Mouse (Mus musculus): Measurements from ENCODE around the gene Atn1.
A peak's percentile ranks its signal among the peaks of the same experiment; 100 is the strongest.

The Atn1 gene

GRCm38 (mm10) chr6:124769101-124769765, 12.9 kb upstream of the Atn1 start, which contains the start of gene Eno2:
Gene Eno2 (minus strand): TSS chr6:124769673.
- ATAC-seq (ENCODE audit: insufficient number of reproducible peaks, low FRiP score, low TSS enrichment): peak; percentile 52

DNA sequence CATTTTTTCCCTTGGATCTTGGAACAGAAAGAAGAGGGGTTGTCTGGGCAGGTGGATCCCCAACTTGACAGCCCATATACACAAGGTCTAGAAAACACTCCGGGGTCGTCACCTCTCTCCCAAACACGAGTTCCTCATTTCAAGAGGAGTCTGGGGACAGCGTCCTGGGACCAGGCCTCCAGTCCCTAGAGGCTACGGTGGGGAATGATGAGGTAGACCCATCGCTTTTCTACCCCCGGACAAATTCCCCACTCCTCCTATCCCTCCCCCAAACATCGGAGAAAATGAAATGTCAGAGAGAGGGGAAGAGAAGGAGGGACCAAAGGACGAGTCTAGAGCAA, 12.3 kb upstream of the Atn1 start:
- ATAC-seq (ENCODE audit: insufficient number of reproducible peaks, low FRiP score, low TSS enrichment): peak; percentile 18; the same call in 1 of the 2 replicates

GRCm38 (mm10) chr6:124767920-124768703, 11.8 kb upstream of the Atn1 start:
- peak; percentile 39 for ATAC-seq (ENCODE audit: insufficient number of reproducible peaks, low FRiP score, low TSS enrichment)

DNA sequence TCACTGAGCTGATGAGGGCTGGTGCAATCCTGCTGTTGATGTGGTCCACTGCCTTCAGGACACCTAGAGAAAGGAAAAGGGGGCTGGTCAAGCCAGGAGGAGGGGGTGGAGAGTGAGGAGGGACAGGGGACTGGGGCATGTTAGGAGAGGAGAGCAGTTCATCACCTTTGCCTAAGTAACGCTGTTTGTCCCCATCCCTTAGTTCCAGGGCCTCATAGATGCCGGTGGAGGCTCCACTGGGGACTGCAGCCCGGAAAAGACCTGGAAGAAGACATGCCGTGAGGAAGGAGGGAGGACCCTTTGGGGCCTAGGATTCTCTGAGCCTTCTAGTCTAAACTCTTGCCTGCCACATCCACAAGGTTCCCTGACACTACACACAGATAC, 11.2 kb upstream of the Atn1 start:
- no peak for ATAC-seq (ENCODE audit: insufficient number of reproducible peaks, low FRiP score, low TSS enrichment)

- no peak for ATAC-seq (ENCODE audit: insufficient number of reproducible peaks, low FRiP score, low TSS enrichment)
Observed at GRCm38 (mm10) chr6:124765951-124766350, 9.6 kb upstream of the Atn1 start.

- peak; percentile 21; the same call in 1 of the 2 replicates for ATAC-seq (ENCODE audit: insufficient number of reproducible peaks, low FRiP score, low TSS enrichment)
Observed at GRCm38 (mm10) chr6:124759259-124759658, 2.9 kb upstream of the Atn1 start.

GRCm38 (mm10) chr6:124758849-124759232, 2.5 kb upstream of the Atn1 start:
- no peak for ATAC-seq (ENCODE audit: insufficient number of reproducible peaks, low FRiP score, low TSS enrichment)

- peak; percentile 49; the same call in 1 of the 2 replicates for ATAC-seq (ENCODE audit: insufficient number of reproducible peaks, low FRiP score, low TSS enrichment)
Observed at GRCm38 (mm10) chr6:124757909-124758848, 1.9 kb upstream of the Atn1 start.

DNA sequence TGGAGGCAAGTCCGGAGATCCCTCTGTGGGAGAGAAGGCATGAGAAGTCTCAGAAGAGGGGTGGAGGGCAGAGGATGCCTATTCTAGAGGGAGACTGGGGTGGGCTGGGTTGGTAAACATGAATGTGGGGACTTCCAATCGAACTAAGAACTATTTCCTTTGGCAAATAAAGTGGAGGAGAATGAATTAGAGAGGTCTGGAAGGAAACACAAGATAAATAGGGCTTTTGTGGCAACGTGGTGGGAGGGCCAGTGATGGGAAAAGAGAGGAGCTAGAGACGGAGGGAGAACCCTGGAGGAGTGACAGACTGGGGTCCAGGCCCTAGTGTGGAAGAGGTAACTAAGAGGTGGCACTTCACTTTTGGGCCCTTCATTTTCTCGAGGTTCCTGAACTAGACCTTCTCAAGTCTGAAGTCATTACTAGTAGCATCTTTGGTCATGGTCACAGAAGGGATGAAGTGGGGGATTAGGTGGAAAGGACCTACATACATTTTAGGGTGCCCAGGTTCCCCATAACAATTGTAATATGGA, 1.1 kb upstream of the Atn1 start:
- no peak for ATAC-seq (ENCODE audit: insufficient number of reproducible peaks, low FRiP score, low TSS enrichment)

DNA sequence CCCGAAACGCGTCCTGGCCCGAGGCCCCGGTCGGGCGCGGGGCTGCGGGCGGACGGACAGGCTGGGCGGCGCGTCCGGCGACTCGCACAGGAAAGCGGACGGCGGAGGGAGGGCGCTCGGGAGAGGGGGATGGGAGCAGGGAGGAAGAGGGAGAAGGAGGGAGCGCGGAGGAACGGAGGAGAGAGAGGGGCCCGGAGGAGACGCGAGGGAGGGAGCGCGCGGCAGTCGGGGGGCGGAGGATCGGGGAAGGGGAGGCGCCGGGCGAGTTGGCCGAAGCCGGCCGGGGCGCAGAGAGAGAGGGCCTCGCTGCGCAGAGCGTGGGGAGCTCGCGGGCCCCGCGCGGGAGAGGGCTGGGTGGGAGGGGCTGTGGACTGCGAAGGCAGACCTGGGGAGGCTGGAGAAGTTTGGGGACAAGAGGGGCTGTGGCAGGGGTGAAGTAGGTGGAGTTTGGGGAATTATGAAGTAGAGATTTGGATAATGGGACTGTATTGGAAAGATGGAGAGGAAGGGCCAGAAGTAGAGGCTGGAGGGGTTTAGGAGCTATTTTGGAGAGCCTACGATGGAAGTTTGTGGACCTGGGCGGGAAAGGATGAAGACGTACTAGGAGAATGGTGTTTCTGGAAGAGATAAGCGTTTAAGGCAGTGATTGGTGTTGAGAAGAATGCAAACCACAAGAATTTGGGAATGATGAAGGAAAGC, 477 bp upstream of the Atn1 start:
- ATAC-seq (ENCODE audit: insufficient number of reproducible peaks, low FRiP score, low TSS enrichment): peak; percentile 37

GRCm38 (mm10) chr6:124755306-124755705, 1.0 kb downstream of the Atn1 start:
- ATAC-seq (ENCODE audit: insufficient number of reproducible peaks, low FRiP score, low TSS enrichment): no peak

DNA sequence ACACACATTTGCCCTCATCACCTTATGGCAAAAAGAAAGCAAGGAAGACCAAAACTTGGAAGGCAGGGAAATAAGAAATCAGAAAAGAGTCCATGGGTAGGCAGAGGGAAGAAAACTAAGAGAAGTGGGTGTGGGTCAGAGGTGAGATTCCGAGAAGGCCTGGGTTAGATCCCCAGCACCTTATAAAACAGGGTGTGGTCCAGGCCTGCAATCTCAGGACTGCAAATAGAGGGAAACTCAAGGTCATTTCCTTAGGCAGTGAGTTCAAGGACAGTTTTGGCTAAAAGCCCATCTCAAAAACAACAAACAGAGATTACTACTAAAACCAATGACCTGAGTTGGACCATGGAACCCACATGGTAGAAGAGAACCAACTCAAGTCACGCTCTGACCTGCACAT, 2.5 kb downstream of the Atn1 start:
- no peak for ATAC-seq (ENCODE audit: insufficient number of reproducible peaks, low FRiP score, low TSS enrichment)

GRCm38 (mm10) chr6:124750405-124750804, 5.9 kb downstream of the Atn1 start:
- no peak for ATAC-seq (ENCODE audit: insufficient number of reproducible peaks, low FRiP score, low TSS enrichment)

DNA sequence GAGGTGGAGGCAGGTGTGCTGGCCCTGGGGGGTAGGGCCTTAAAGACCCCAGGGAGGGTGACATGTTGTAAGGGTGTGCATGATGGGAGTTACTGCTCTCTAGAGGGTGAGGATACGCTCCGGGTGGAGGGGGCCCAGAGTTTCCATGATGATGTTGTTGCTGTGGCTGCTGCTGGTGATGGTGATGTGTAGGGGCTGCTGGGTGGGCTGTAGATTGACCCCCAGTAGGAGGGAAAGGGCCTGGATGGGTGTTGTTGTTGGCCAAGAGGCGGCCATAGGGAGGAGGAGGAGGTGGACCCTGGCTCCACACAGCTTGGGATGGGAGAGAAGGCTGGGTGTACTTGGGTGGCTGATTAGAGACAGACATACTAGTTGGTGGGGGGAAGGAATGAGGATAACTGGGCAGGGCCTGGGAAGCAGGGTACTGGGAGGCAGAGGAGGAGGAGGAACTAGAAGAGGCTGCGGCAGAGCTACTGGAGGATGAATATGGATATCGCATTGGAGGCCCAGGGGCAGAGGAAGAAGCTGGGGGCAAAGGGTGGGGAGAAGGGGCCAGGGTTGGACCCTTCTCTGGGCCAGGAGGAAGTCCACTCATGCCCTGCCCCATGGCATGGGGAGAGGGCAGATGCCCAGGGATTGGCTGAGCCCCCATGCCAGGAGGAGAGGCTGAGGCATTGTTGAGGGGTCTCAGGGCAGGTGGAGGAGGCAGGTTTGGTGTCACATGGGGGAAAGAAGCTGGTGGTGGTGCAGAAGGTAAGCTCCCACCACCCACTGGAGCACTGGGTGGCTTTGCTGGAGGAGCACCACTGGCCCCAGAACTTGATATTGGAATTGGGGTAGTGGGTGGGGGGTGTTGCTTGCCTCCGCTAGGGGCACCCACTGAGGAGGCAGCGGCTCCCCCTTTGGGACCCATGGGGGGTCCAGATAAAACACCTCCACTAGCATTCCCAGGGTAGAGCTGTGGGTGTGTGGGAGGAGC, 9.4 kb downstream of the Atn1 start:
- ATAC-seq (ENCODE audit: insufficient number of reproducible peaks, low FRiP score, low TSS enrichment): no peak

DNA sequence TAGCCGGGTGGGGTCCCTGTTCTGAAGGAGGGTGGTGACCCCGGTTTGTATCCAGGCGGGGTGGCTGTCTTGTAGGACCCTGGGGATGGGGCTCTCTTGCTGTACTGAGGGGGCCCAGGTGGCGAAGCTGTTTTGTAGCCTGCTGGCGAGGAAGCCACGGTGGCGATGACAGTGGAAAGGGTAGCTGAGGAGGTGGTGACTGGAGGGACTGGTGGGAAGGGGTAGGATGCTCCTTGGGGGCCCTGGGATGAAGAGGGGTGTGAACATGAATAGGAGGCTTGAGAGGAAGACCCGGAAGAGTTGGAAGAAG, 10.1 kb downstream of the Atn1 start:
- ATAC-seq (ENCODE audit: insufficient number of reproducible peaks, low FRiP score, low TSS enrichment): no peak

GRCm38 (mm10) chr6:124745490-124746295, 10.6 kb downstream of the Atn1 start:
- peak; percentile 60 for ATAC-seq (ENCODE audit: insufficient number of reproducible peaks, low FRiP score, low TSS enrichment)

- ATAC-seq (ENCODE audit: insufficient number of reproducible peaks, low FRiP score, low TSS enrichment): peak; percentile 5
Observed at GRCm38 (mm10) chr6:124744755-124745321, 11.5 kb downstream of the Atn1 start.

DNA sequence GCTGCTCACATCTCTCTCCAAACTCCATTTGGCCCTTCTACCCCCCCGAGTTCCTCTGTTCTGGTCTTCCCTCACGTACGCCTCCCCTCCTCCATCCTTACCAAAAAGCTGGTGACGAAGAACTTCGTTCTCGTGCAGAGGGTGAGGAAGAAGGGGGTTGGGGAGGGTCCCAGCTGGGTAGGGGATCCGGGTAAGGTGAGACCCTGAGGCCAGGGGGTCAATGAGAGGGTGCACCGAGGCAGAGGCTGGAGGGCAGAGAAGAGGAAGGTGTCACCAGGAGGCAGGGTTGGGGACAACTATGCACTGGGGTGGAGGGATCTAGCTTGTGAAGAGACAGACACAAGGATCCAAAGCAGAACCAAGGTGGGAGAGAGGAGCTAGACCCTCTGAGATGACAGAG, 12.7 kb downstream of the Atn1 start:
- ATAC-seq (ENCODE audit: insufficient number of reproducible peaks, low FRiP score, low TSS enrichment): no peak

Measured in cerebellum, adult (tissue).